Mouse (Mus musculus): ENCODE measurements around the gene Snx4.

DNA sequence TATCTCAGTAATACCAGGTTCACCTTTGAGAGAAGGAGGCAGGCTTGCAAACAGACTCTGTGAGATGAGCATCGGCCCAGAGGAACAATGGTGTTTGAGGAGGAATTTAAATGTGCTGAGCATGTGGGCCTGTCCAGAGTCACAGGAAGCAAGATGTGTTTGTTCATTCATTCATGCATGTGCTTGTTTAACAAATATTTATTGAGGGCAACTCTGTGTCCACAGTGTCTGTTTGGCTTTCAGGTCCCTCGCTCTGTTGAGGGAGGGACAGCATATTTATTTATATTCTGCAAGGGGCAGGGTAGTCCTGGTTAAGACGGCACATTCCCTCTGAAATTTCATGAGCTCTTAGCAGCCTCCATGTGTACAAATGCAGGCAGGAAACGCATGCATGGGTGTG lies 87.2 kb downstream of the Snx4 start:
- no peak for TF ChIP-seq CTCF (IDR thresholded peaks at IDR 0.05; ENCODE audit: extremely low read depth, insufficient read length, insufficient replicate concordance, low read depth, low read length)
- no peak for TF ChIP-seq POLR2A (IDR thresholded peaks at IDR 0.05; ENCODE audit: low read depth, low read length)
